Mouse (Mus musculus) liver, postnatal 0 days (tissue): Measurements from ENCODE around the gene Atrn.

Experiments
- CTCF ChIP-seq: sonication (generic); IDR thresholded peaks from 2 replicates; pipeline ENCODE4 v1.5.1; 2016; ENCODE audit warnings: antibody characterized with exemption, low read depth
- EP300 ChIP-seq: IDR thresholded peaks from 2 replicates; pipeline ENCODE4 v1.6.1; 2016; ENCODE audit warnings: antibody characterized with exemption, low read depth, mild to moderate bottlenecking

DNA sequence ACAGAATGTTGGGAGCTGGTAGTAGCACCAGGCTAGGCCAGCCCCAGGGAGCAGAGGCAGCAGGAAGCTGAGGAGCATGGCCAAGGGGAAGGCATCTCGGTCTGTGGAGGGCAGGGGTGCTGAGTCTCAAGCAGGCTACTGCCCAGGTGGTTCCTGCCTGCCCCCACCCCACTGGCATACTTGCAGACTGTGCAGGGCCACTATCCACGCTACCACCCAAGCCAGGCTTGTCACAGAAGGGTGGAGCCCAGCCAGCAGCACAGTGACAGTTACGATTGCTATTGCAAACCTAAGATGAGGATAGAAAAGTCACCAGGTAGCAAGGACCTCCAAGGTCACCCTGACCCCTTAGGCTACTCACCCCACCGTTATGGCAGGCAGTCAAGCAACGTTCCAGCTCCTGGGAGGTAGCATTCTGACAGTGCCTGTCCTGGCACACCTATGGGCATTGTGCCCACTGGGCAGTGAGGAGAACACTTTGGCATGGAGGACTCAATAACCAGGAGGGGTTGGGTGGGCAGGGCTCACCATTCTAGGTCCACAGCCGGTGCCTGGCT is 146.6 kb downstream of the Atrn start:
- TF ChIP-seq CTCF (no peak), EP300 (no peak)
